Mouse (Mus musculus): ENCODE data around the gene Mtch1.
"Not testable (repeated sequence)": the region's sequence is repeated elsewhere in the genome, so short reads cannot be mapped to it uniquely, and the experiment has no call there.

The Mtch1 gene

GRCm38 (mm10) chr17:29337979-29338823 is 9.5 kb downstream of the Mtch1 start:
- no peak for DNase-seq (ENCODE audit: extremely low read depth, insufficient read length, low spot score)

- DNase-seq (ENCODE audit: extremely low read depth, insufficient read length, low spot score), result no peak
Measured at GRCm38 (mm10) chr17:29336266-29336990, 11.3 kb downstream of the Mtch1 start.

- DNase-seq (ENCODE audit: extremely low read depth, insufficient read length, low spot score), result no peak
Measured at GRCm38 (mm10) chr17:29332186-29332685, 15.5 kb downstream of the Mtch1 start.

GRCm38 (mm10) chr17:29330671-29331410 is 16.9 kb downstream of the Mtch1 start:
- peak; percentile 77 for DNase-seq (ENCODE audit: extremely low read depth, insufficient read length, low spot score)

- DNase-seq (ENCODE audit: extremely low read depth, insufficient read length, low spot score), result no peak
Measured at GRCm38 (mm10) chr17:29330221-29330620, 17.5 kb downstream of the Mtch1 start.

- DNase-seq (ENCODE audit: extremely low read depth, insufficient read length, low spot score), result no peak
Measured at GRCm38 (mm10) chr17:29327691-29328090, 20.0 kb downstream of the Mtch1 start.

- DNase-seq (ENCODE audit: extremely low read depth, insufficient read length, low spot score), result no peak
Measured at GRCm38 (mm10) chr17:29326531-29327529, 20.9 kb downstream of the Mtch1 start.

GRCm38 (mm10) chr17:29325831-29326230 is 21.9 kb downstream of the Mtch1 start:
- no peak for DNase-seq (ENCODE audit: extremely low read depth, insufficient read length, low spot score)

- no peak for DNase-seq (ENCODE audit: extremely low read depth, insufficient read length, low spot score)
Measured at GRCm38 (mm10) chr17:29323625-29324024, 24.1 kb downstream of the Mtch1 start.

GRCm38 (mm10) chr17:29322603-29322962 is 25.2 kb downstream of the Mtch1 start:
- no peak for DNase-seq (ENCODE audit: extremely low read depth, insufficient read length, low spot score)

GRCm38 (mm10) chr17:29321765-29322602 is 25.8 kb downstream of the Mtch1 start:
- no peak for DNase-seq (ENCODE audit: extremely low read depth, insufficient read length, low spot score)

- no peak for DNase-seq (ENCODE audit: extremely low read depth, insufficient read length, low spot score)
Measured at GRCm38 (mm10) chr17:29319881-29320639, 27.7 kb downstream of the Mtch1 start.

- no peak for DNase-seq (ENCODE audit: extremely low read depth, insufficient read length, low spot score)
Measured at GRCm38 (mm10) chr17:29319476-29319875, 28.3 kb downstream of the Mtch1 start.

GRCm38 (mm10) chr17:29318731-29319250 is 28.9 kb downstream of the Mtch1 start:
- DNase-seq (ENCODE audit: extremely low read depth, insufficient read length, low spot score), result no peak

- DNase-seq (ENCODE audit: extremely low read depth, insufficient read length, low spot score), result not testable (repeated sequence)
Measured at GRCm38 (mm10) chr17:29317380-29317779, 30.4 kb downstream of the Mtch1 start, which contains the start of gene Pi16. TSS of gene Pi16 (plus strand) at chr17:29317680.

GRCm38 (mm10) chr17:29316891-29317290 is 30.8 kb downstream of the Mtch1 start:
- DNase-seq (ENCODE audit: extremely low read depth, insufficient read length, low spot score), result peak; percentile 64

GRCm38 (mm10) chr17:29315672-29316465 is 31.9 kb downstream of the Mtch1 start:
- peak; percentile 58 for DNase-seq (ENCODE audit: extremely low read depth, insufficient read length, low spot score)
